Mouse (Mus musculus) kidney, postnatal 0 days (tissue): ENCODE results near the gene Prdm11. TPM values are rescaled to one million over a fixed set of nuclear protein-coding genes. Genes with fewer than 3 reads are reported as not detected.
A peak's percentile ranks its signal among the peaks of the same experiment; 100 is the strongest.

Source experiments
- ATAC-seq: fragments of 200-750 bp; cut with Nextera tagmentation; replicated peaks from 2 replicates; pipeline ENCODE4 v1.8.0; 2017; ENCODE audit warnings: low read depth, moderate number of reproducible peaks, moderate TSS enrichment, moderate library complexity; ENCODE audit not compliant: low FRiP score
- DNase-seq: peaks from one replicate; pipeline ENCODE4 v3.0.0-alpha.2; 2016; ENCODE audit warnings: low spot score
- H3K27ac ChIP-seq: fragments of 300-500 bp; sonication (generic); 2 replicates; pipeline ENCODE4 v1.5.1; 2014; ENCODE audit warnings: mild to moderate bottlenecking
- H3K27me3 ChIP-seq: fragments of 300-500 bp; sonication (generic); 2 replicates; pipeline ENCODE4 v1.6.1; 2014; ENCODE audit warnings: low read length, mixed read lengths; ENCODE audit not compliant: insufficient read depth
- H3K36me3 ChIP-seq: fragments of 300-500 bp; sonication (generic); 2 replicates; pipeline ENCODE4 v1.6.1; 2014; ENCODE audit warnings: low read length, mixed read lengths; ENCODE audit not compliant: insufficient read depth
- H3K4me1 ChIP-seq: fragments of 300-500 bp; sonication (generic); replicated peaks from 2 replicates; pipeline ENCODE4 v1.6.1; 2014; ENCODE audit warnings: antibody characterized with exemption, low read length, mixed read lengths; ENCODE audit not compliant: insufficient read depth
- H3K4me2 ChIP-seq: fragments of 300-500 bp; sonication (generic); 2 replicates; pipeline ENCODE4 v1.6.1; 2014; ENCODE audit warnings: mild to moderate bottlenecking, low read length, moderate library complexity, mixed read lengths
- H3K4me3 ChIP-seq: fragments of 300-500 bp; sonication (generic); replicated peaks from 2 replicates; pipeline ENCODE4 v1.5.1; 2014; ENCODE audit warnings: low read depth, low read length
- H3K9ac ChIP-seq: fragments of 300-500 bp; sonication (generic); 2 replicates; pipeline ENCODE4 v1.6.1; 2014; ENCODE audit warnings: low read depth, low read length
- H3K9me3 ChIP-seq: fragments of 300-500 bp; sonication (generic); replicated peaks from 2 replicates; pipeline ENCODE4 v1.6.1; 2016; ENCODE audit warnings: low read length, inconsistent platforms, mixed read lengths
- CTCF ChIP-seq: IDR thresholded peaks from 2 replicates; pipeline ENCODE4 v1.5.1; 2016; ENCODE audit warnings: antibody characterized with exemption, low read depth, mild to moderate bottlenecking, moderate library complexity
- WGBS: fragments of 180-500 bp; shearing (Covaris S2); extraction: QIAGEN DNeasy Blood & Tissue Kit; methylation state at CpG from one replicate; pipeline ENCODE4 v1.1.7; 2014; 5-methylcytosine and 5-hydroxymethylcytosine counted together
- polyA plus RNA-seq: library from polyadenylated mRNA; unstranded; fragments of >200 nt; fragmentation: Nextera tagmentation; extraction: Ambion mirVana; gene quantifications from 2 replicates; pipeline ENCODE4 v1.2.1, GENCODE M21; 2015

The Prdm11 gene
- polyA plus RNA-seq, 1 experiment from 2014 or later: 4.9 TPM

- no peak for TF ChIP-seq CTCF
- H3K4me1 ChIP-seq: peaks cover 25% of the 10 kb centered on the region
Observed at GRCm38 (mm10) chr2:93017151-93017550, 28.8 kb downstream of the Prdm11 start.

DNA sequence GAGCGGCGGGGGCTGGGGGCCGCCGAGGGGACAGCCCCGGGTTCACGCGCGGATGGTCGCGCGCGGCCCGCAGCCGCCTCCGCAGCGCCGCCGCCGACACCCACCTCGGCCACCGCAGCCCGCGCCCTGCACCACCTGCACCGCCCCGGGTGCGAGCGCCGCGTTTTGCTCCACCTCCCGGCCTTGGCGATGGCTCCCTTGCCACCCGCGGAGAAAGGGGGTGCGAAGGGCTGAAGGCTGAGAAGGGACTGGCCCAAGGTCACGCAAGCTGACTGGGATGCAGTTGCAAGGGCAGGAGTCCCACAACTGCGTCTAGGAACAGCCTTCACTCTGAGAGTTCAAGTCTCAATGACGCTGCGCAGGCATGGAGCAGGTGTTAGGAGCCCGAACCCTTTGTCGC, 30.9 kb downstream of the Prdm11 start:
- ATAC-seq (peak; percentile 9; the same call in 1 of the 2 replicates), DNase-seq (peak; percentile 34)
- TF ChIP-seq CTCF: no peak
- peak overlapping the region; percentile 95 for H3K4me2 ChIP-seq
- peak overlapping the region; percentile 46 for H3K4me3 ChIP-seq
- H3K27me3 ChIP-seq: no peaks in the 10 kb centered on the region
- no peaks in the 10 kb centered on the region for H3K36me3 ChIP-seq
- WGBS: 4% methylated on average over 26 of the region's 40 CpGs
- no peaks in the 10 kb centered on the region for H3K9me3 ChIP-seq
- H3K4me1 ChIP-seq: peaks cover 25% of the 10 kb centered on the region
- H3K27ac ChIP-seq: peak overlapping the region; percentile 90
- H3K9ac ChIP-seq: peak overlapping the region; percentile 68

More at GRCm38 (mm10) chr2:93017151-93017550, 28.8 kb downstream of the Prdm11 start:
- ATAC-seq: no peak
- Histone ChIP-seq H3K4me2 (no peak overlapping the region), H3K27me3 (no peaks in the 10 kb centered on the region), H3K9ac (no peak overlapping the region), H3K4me3 (no peak overlapping the region), H3K36me3 (no peaks in the 10 kb centered on the region), H3K9me3 (no peaks in the 10 kb centered on the region), H3K27ac (no peak overlapping the region)
- DNase-seq: no peak
- 93% methylated on average over 8 of the region's 8 CpGs for WGBS

DNA sequence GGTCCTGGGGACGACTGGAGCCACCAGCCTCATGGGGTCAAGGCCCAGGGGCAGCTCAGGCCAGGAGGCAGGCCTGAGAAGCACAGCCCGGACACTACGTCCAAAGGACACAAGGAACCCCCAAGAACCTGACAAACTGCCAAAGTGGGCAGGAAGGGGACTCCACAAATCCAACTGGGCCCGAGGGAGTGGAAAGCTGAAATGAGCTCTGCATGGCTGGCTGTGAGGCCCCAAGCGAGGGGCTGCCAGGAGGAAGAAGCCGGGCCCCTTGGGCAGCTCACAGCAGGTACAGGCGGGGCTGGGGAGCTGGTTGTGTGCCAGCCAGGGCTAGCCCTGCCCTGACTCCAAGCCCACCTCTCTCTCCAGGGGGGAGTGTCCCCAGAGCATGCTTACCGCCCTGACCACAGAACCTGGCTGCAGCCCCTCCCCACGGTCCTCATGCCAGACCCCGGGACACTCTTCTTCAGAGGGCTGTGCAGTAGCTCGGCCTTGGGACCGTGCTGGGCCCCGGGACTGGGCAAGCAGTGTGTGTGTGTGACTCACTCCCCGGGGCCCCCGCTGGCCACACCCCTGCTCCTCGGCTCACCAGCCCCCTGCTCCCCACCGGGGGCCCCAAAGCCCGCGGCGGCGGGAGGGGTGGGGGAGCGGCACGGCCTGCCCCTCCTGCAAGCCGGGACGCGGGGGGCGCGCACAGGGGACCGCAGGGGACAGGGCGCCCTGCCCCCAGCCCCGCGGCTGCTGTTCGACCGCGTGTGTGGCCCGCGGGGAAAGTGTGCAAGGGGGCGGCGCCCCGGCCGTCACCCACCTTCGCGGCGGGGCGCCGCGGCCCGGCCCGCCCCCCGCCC, 31.7 kb downstream of the Prdm11 start:
- DNase-seq (peak; percentile 66), ATAC-seq (peak; percentile 87)
- H3K9ac ChIP-seq: peak overlapping the region; percentile 68
- peak overlapping the region; percentile 90 for H3K27ac ChIP-seq
- H3K4me2 ChIP-seq: peak overlapping the region; percentile 95
- H3K4me3 ChIP-seq: peak overlapping the region; percentile 46
- H3K36me3 ChIP-seq: no peaks in the 10 kb centered on the region
- TF ChIP-seq CTCF: no peak
- no peaks in the 10 kb centered on the region for H3K27me3 ChIP-seq
- 3% methylated on average over 41 of the region's 50 CpGs for WGBS
- peaks cover 25% of the 10 kb centered on the region for H3K4me1 ChIP-seq
- H3K9me3 ChIP-seq: no peaks in the 10 kb centered on the region

DNA sequence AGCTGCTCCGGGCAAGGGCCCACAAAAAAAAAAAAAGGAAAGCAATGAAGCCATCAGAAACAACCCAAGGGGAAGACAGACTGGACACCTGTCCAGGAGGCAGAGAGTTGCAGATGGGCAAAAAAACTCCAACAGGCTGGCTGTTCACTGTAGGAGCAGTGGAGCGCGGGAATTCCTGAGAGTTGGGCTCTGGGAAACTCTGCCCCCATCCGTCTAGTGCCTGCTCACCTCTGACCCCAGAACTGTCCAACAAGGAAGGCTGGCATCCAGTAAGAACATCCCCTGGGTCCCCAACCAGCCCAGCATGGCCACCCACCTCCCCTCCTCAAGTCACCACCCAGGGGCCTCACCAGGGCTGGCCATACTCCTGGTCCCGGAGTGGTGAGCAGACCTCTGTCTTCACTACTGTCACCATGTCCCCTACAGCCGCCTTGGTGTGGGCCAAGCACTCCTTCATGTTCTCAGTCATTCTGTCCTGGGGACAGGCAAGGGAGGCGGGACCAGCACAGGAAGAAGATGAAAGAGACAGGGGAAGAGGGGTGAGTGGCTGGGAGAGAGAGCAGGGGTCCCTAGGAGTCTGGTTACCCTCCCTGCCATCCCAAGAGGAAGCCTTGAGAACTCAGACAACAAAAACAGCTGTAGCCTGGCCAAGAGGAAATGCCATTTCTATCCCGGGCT, 32.4 kb downstream of the Prdm11 start:
- DNase-seq: peak; percentile 56
- H3K4me3 ChIP-seq: no peak overlapping the region
- no peak overlapping the region for H3K9ac ChIP-seq
- 0 out of 2 replicates have a peak, but pooled peaks cover 4% of the 10 kb centered on the region for H3K36me3 ChIP-seq
- peak; percentile 33 for ATAC-seq
- H3K27me3 ChIP-seq: no peaks in the 10 kb centered on the region
- peak overlapping the region; percentile 95 for H3K4me2 ChIP-seq
- peaks cover 25% of the 10 kb centered on the region for H3K4me1 ChIP-seq
- 34% methylated on average over 8 of the region's 8 CpGs for WGBS
- TF ChIP-seq CTCF: no peak
- peak overlapping the region; percentile 90 for H3K27ac ChIP-seq
- H3K9me3 ChIP-seq: no peaks in the 10 kb centered on the region

- Histone ChIP-seq H3K4me1 (peaks cover 25% of the 10 kb centered on the region), H3K4me3 (no peak overlapping the region), H3K27ac (peak overlapping the region; percentile 90; the same call in 1 of the 2 replicates), H3K4me2 (no peak overlapping the region), H3K9me3 (no peaks in the 10 kb centered on the region), H3K36me3 (0 out of 2 replicates have a peak, but pooled peaks cover 7% of the 10 kb centered on the region), H3K9ac (no peak overlapping the region), H3K27me3 (no peaks in the 10 kb centered on the region)
- no peak for DNase-seq
- WGBS: 81% methylated on average over 3 of the region's 3 CpGs
- TF ChIP-seq CTCF: no peak
- no peak for ATAC-seq
Observed at GRCm38 (mm10) chr2:93012976-93013375, 33.0 kb downstream of the Prdm11 start.

DNA sequence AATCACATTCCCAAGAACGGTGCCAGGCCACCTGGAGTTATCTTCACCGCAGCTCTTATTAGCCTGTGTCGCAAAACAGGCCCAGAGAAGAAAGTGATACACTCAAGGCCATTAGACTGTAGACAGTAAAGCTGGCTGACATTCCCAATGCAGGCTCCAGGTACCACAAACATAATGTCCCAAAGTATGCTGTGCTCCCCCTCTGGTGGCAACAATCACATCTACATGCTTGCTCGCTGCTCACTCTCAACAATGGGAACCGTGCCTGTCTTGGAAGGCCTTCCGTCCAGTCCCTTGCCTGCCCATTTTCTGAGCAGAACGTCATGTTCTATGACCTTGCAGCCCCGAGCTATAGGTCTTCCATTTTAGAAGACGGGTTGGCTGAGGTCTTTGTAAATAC, 34.0 kb downstream of the Prdm11 start:
- 0 out of 2 replicates have a peak, but pooled peaks cover 7% of the 10 kb centered on the region for H3K36me3 ChIP-seq
- no peak overlapping the region for H3K9ac ChIP-seq
- H3K4me3 ChIP-seq: no peak overlapping the region
- peak; percentile 59 for TF ChIP-seq CTCF
- peaks cover 25% of the 10 kb centered on the region for H3K4me1 ChIP-seq
- no peak overlapping the region for H3K27ac ChIP-seq
- no peak overlapping the region for H3K4me2 ChIP-seq
- ATAC-seq (no peak), DNase-seq (no peak)
- 84% methylated on average over 9 of the region's 9 CpGs for WGBS
- no peaks in the 10 kb centered on the region for H3K9me3 ChIP-seq
- H3K27me3 ChIP-seq: no peaks in the 10 kb centered on the region
